Mouse (Mus musculus) cerebellum, postnatal 36 days (tissue): Measurements from ENCODE around the gene Kansl1.
A peak's percentile ranks its signal among the peaks of the same experiment; 100 is the strongest.

Experiments used
- DNase-seq, 2 experiments: peaks; one replicate each; pipeline ENCODE4 v3.0.0; 2021 to 2022; ENCODE audit warnings: mixed read lengths in 2 of 2

Gene Kansl1

DNA sequence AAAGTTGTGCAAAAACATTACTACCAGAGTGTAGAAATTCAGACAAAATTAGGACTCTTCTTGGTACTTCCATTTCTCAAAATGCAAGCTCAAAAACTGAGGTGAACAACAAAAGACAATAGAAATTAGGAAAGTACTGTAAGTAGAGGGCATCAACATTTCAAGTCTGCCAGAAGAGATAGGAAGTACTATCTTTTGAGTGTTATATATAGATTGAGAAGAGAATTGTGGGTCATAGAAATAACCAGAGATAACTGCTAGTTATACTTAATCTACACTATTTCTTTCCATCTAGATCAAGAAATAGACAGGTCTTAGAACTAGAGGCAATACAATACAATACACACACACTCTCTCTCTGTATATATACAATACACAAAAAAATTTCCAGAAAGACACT lies 30.2 kb downstream of the Kansl1 start:
- no peak for DNase-seq

DNA sequence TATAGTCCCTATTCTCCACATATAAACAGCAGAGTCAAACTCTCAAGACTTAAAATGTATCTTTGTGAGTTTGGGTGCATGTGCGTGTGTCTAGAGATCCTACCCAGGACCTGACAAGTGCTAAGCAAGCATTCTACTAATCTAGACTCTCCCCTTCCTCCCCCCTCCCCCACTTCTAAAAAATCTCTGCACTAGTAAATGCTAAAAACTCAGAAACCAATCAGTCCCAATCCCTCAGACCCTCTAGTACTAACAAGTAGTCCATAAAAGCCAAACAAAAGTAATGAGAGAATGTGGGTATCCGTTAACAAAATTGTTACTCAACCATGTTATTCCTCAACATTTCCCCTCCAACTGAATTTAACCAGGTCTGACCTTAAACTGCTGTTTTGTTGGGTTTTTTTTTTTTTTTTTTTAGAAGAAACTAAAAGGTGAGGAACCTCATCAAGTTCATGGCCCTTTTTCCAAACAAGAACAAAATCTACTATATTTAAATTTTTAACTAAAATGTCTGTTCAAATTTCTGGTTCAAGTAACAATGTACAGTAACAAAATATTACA lies 32.2 kb downstream of the Kansl1 start:
- DNase-seq, result no peak

DNA sequence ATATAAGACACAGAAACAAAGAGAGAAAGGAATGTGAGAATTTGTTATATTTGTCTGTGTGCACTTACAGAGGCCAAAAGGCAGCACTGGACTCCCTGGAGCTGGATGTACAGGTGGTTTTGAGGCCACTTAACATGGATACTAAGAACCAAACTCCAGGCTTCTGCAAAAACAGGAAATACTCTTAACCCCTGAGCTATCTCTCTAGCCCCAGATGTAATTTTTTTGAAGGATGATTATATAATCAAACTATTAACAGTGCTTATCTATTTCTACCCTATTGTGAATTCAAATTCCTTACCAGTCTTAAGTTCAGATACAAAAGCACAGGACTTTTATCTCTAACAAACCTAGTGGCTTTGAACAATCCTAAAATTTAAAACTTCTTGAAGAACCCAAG lies 32.9 kb downstream of the Kansl1 start:
- DNase-seq, result no peak

DNA sequence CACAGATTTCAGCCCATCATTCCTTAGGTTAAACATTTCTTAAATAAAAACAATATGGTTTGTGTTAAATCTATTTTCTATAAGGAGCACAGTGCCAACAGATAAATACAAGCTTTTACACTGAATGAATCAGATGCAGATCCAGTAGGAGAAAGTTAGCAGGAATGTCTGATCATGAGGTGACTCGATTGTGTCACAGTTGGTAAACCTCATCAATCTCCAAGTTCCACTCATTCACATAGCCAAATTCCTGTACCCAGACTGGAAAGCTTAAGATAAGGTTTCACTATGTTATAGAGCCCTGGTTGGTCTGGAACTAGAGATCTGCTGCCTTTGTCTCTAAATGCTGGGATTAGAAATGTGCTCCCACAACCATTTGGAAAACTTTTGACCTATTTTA lies 33.5 kb downstream of the Kansl1 start:
- DNase-seq, result no peak

DNA sequence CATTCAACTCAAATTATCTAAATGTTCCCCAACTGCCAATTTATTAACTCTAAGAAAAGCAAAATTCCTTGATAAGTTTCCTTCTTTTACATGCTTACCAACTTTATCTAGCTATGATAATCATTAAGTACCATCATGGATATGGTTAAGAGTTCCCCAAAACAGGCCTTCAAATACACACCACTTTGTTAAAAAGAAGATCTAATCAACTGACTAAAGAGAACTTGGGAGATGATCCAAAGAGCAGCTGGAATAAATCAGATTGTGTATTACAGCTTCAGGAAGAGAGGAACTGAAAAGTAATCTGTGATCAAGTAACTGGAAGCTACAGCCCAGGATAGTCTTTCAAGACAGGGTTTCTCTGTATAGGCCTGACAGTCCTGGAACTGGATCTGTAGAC lies 36.4 kb downstream of the Kansl1 start:
- DNase-seq, result no peak

DNA sequence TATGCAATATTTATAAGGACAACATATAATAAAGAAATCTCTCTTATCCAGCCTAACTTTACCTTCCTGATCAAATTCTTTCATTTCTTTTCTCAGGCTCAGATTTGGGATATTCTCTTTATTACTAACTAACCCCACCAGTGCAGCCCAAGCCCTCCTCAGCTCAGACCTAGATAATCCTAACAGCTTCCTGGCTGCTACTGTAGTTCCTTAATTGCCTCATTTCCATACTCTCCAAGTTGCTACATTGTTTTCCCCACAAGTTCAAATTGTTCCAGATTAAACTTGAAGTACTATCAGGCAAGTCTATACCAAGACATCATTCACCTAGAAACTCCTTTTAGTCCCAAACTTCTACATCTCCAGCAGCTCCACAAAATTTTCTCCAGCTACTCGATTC lies 36.9 kb downstream of the Kansl1 start:
- DNase-seq, result no peak

DNA sequence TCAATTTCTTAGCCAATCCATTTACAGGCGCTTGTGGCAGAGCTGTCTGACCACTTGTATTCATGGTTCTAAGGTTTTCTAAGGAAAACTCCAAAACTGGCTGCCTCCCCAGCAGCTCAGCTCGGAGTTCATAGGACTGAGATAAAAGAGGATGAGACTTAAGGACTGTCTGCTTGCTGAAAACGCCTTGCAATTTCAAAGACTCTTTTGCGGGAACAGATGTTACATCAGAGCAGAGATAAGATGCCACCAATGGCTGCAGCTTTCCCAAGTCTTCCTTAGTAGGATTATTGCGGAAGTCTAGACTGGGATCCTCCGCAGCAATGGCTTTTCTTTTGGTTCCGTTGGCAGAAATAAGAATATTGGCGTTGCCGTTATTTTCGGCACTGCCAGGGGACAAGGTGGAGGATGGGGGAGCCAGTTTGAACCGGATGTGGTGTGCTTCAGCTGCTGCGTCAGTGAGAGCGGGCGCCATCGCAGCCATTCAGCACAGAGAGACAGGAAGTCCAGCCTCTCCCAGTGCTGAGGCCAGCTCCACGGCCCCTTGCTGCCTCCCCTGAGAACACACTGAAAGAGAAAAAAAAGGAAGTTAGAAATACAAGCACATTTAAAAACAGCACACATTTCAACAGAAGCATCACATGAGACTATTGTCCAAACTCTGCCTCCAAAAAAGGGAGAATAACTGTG lies 43.8 kb downstream of the Kansl1 start:
- DNase-seq, result no peak

DNA sequence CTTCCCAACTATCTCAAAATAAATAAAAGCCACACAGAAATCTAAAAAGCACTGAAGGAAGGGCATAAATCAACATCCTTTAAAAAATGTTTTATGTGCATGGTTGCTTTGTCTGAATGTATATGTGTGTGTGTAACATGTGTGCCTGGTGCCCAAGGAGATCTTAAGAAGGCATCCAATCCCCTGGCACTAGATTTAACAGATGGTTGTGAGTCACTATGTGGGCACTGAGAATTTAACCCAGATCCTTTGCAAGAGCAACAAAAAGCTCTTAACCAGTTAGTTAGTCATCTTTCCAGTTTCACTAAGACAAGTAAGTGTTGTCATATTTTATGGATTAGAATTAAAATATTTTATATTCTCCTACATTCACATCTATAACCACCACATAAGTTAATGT lies 56.4 kb downstream of the Kansl1 start:
- DNase-seq, result no peak

DNA sequence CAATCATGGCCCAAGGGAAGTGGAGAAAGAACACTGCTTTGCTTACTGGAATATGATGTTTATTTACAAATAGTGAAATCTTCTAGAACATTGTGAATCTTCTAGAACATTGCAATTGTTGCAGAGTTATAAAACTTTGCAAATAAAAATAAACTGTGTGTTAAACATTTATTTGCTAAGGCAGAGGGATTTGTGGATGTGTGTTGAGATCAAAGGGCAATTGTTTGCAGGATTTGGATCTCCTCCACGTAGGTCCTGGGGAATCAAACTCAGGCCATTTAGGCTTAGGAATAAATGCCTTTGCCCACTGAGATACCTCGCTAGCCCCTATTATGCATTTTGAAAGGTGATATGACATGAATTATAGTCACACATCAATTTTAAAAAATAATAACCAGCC lies 61.3 kb downstream of the Kansl1 start:
- no peak for DNase-seq

DNA sequence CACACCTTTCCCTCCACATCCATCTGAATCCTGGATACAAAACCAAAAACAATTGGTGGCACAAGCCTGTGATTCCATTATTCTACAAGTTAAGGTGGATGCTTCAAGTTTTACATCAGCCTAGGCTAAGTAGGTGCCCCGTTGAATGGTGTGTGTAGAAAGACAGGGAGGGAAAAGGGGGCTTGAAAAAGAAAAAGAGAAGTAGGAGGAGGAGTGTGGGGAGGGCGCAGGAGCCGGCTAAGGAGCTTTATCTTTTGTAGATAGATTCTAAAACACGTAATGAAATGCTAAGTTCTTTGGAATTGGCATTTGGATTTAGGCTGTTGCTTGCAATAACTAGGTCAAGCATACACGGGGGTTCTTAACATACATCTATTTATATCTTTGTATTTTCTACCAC lies 67.7 kb downstream of the Kansl1 start:
- no peak for DNase-seq

DNA sequence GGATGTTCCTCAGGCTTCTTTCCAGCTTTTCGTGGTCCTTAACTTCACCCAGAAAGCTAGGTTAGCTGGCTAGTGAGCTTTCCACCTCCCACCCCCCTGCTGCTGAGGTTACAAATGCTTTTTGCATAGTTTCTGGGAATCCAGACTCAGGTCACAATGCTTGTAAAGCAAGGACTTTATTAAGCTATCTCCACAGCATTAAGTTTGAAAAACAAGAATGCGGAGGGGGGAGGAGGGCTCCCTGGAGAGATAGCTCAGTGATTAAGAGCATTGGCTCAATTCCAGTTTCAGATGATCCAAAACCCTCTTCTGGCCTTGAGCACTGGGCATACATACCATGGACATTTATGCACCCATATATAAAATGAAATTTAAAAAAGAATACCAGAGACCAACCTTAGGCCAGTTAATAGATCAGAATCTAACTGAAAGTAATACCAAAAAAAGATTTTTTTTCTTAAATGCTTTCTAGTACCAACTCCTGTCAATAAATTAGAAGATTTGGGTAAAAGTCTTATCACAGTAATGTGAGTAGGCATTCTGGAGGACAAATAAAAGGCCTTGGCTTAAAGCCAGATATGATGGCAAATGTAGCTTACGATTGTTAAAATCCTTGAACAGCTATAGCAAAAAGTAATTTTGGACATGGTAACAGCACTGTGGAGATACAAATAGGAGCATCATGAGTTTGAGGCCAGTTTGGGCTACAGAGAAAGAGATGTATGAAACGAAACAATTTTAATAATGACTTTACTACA lies 69.0 kb downstream of the Kansl1 start:
- no peak for DNase-seq

DNA sequence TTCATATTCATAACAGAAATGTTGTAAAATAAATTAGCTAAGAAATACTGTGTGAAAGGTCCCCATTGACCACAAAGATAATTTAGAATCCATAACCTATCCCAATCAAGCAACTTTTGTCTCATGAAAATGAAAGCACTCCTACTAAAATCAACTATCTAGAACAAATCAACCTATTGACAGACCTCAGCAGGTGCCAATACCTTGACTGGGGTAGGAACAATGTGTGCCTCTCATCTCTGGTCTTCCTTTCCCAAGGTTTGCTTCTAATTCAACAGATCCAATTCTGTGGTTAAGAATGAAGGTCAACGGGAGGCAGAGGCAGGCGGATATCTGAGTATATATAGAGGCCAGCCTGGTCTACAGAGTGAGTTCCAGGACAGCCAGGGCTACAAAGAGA lies 73.0 kb downstream of the Kansl1 start:
- DNase-seq, result no peak

DNA sequence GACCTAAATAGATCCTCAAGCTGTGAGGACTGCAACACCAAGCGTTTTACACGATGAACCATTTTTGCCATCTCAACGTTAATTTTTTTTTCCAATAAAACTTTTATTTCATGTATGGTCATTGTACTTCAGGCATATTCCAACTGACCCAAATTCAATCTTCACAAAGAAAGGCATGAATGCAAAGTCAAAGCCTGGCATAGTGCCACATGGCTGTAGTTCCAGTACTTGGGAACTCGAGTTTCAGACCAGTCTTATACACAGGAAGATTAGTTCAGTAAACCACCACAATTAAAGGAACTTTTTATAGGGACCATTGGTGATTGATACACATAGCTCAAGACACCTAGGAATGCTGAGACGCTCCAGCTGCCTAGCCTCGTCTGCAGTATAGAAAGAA lies 75.5 kb downstream of the Kansl1 start:
- peak; percentile 12 to 41 for DNase-seq

DNA sequence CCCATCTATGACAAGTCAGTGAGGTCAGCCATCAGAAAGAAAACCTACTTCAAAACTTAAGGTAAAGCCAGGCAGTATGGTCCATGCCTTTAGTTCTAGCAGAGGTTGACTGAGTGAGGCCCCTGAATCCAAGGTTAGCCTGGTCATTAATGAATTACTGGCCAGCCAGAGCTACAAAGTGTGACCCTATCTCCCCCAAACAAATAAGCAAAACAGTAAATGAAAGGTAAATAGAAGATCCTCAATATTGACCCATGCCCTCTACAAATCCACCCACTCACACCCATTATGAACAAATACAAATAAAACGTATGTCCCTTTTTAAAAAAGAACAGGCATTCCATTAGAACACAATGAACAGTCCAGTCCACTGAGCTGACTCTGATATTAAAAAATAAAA lies 76.5 kb downstream of the Kansl1 start:
- no peak for DNase-seq

DNA sequence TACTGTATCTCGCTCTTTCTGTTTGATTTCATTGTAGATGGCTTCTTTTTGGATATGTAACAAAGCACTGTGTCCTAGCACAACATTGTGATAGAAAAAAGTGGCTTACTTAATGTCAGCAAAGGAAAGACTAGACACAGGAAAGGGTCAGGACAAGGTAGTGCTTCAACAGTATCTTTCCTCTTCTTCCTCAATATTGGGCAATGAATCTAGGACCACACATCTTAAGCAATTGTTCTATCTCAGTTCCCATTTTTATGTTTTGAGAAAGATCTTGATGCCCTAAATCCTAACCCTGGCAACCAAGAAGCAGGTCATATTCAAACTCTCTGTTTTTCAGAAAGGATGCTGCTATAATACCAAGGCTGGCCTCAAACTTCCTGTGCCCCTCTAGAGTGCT lies 81.4 kb downstream of the Kansl1 start:
- DNase-seq, result no peak

DNA sequence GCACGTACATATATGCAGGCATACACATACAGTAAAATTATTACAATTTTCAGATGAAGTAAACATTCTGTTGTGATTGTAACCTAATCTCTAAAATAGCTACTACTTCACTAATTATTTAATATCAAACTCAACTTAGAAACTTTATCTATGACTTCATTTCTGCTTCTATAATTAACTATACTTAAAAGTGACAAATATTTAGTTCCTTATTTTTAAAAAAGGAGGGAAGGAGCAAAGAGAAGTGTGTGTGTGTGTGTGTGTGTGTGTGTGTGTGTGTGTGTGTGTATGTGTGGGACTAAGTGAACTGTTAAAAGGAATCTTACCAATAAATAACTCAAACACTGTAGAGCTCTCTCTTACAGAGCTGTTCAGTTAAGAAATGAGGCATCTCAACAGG lies 82.1 kb downstream of the Kansl1 start:
- DNase-seq, result no peak

DNA sequence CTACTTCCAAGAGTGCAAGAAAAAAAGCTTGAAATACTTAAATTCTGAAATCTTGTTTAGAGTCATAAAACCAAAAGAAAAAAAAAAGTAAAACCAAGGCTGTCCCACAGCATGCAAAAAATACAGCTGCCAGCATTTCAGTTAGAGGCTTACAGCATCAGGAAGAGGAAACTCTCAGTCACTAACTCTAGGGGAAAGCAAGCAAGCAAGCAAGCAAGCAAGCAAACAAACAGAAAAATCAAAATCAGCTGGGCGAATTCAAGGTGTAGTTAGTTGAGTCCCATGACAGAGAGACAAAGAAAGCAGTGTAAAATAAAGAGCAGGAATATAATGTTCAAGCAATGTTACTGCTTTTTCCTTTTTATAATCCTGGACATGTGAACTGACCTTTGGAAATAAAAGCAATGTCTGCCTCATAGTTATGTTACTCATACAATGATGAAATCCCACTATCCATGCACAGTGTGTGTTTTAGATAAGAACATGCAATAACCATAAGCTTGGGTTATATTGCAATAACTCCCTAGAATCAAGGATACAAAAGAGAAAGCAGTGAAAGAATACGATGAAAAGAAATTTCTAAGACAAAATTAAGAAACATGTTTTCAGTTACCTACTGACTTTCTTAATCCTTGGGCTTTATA lies 85.4 kb downstream of the Kansl1 start:
- no peak for DNase-seq

DNA sequence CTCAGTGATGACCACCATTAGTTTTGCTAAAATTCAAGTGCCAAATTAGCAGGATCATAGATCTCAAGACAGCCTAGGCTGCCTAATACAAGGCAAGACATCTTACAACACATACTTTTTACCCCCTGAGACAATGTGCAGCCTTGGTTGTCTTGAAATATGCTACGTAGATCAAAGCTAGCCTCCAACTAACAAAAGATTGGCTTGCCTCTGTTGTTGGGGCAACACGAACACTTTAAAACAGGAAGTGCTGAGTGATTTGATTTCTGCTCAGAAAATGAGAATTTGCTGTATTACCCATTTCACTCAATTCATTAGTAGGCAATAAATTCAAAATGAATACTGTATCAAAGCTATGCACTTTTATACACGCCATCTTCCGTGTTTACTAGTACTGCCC lies 86.8 kb downstream of the Kansl1 start:
- DNase-seq, result no peak

DNA sequence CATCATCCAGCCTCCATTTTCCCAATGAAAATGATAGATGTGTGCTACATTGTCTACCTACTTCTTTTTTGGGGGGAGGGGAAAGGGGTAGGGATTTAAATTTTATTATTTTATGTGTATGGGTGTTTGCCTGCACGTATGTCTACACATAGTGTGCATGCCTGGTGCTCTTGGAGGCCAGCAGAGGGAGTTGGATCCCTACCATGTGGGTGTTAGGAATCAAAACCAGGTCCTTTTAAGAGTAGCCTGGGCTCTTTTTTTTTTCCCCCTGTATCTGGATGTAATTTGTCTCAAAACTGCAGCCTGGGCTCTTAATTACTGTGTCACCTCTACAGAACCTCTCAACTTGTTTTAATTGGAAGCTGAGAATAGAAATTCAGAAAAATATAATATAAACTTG lies 89.0 kb downstream of the Kansl1 start:
- no peak for DNase-seq

DNA sequence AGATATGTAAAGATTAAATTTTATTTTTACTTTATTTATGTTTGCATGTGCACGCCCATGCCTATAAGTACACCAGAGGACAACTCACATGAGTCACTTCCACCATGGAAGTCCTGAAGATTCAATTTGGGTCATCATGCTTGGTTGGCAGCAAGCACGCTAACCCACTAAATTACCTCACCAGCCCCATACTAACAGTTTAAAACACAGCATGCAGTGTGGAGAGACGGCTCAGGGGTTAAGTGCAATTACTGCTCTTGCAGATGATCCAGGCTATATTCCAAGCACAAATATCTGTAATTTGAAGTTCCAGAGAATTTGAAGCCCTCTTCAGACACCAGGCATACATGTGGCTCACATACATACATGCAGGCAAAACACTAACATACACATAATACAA lies 92.4 kb downstream of the Kansl1 start:
- no peak for DNase-seq

DNA sequence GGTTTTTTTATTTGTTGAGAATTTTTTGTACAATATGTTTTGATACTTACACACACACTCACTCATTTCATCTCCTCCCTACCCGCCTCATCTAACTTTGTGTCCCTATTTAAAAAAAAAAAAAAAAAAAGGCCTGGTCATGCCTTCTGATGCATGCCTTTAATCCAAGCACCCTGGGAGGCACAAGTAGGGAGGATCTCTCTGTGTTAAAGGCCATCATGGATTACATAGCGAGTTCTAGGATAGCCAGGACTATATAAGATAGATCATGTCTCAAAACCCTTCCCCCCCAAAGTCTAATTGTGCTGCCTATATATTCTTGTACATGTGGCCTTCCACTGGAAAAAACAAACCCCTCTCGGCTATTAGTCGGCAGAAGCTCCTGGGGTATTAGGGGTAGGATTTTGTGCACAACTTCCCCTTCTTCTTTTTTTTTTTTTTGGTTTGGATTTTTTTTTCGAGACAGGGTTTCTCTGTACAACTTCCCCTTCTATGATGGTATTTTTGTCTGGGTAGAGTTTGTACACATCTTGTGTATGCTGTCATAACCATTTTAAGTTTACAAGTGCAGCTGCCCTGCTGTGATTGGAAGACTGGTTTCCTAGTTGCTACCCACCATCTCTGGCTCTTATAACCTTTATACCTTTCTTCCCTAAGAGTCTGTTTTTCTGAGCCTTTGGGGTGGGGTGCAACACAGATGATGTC lies 101.0 kb downstream of the Kansl1 start:
- no peak for DNase-seq

DNA sequence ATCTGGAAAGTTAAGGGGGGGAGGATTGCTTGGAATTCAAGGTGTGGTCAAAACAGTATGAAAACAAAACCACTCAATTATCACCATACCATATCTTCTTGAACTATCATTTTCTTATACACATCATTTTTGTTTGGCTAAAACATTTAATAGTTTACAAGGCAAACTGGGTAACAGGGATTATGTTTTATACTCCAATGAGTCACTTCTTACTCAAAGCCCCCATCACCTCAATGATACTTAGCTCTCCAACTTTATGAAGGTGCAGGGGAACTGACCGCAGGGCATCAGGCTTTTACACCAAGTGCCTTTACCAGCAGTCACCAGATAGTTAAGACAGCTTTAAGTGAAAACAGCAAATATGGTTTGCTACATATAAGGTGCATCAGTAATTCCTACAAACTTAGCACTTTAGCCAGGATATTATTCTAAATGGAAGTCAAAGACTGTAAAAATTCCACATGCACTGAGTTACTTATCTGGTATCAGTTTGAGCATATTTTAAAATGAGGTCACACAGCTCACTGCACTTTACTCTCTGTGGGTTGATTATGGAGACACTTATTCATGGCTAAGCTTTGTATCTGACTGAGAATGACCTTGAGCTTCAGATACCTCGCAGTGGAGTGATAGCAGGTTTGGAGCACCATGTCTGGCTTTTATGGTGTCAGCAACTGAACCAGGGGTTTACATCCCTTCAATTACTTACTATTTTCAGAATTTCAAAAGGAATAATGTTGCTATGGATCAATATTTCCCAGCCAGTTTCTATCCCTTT lies 104.6 kb downstream of the Kansl1 start:
- no peak for DNase-seq

DNA sequence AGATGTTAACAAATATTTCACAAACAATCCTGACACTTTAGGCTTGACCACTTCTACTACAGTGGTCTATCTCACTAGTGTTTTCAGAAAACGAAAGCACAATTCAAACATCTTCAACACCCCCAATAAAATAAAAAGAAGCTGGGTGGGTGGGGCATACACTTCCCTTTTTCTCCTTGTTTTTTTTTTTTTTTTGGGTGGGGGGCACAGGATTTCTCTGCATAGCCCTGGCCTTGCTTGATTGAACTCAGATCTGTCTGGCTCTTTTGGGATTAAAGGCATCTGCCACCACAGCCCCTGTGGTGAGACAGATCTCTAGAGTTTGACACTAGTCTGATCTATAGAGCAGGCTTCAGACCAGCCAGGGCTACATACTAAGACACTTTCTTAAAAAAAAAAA lies 106.0 kb downstream of the Kansl1 start:
- DNase-seq, result no peak
